Mouse (Mus musculus): ENCODE data around the gene Arl5b. TPM values are rescaled to one million over a fixed set of nuclear protein-coding genes. Genes with fewer than 3 reads are reported as not detected.
A peak's percentile ranks its signal among the peaks of the same experiment; 100 is the strongest.

Gene Arl5b
- 10 to 100 TPM; 31.3 to 32.0 TPM for total RNA-seq (2021)

DNA sequence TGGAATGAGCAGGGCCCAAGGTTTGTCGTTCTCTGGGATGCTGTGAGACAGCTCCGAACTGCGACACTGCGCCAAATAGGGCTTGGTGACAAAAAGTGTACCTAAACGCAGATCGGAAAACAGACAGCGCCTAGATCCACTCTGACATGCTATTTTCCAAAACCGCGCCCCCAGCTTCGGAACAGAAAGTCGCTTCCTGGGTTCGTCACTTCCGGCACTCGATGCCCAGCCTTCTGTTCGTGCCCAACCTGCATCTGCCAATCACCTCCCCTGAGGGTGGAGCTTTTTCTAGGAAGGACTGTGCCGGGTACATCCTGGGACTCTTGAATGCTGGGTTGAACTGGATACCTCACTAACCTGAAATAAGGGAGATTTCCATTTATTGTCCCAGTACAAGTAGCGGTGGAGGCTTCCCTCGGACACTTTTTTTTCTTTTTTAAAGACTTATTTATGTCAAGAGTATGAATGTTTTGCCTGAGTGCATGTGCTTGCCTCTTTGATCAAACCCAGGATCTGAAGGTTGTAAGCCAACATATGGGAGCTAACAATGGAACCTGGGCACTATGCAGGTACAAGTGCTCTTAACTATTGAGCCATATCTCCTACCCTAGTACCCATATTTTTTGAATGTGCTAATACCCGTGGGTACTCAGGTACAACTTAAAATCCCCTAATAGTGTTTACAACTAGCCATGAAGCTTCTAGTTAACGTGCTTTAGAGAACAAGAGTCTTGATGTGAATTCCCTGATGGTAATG, at the start of gene Arl5b:
Gene Arl5b (plus strand): TSS at position 279 of the 757 bp plus-strand sequence.
- intact Hi-C loops (cut with DNase I) = loop anchor here (10.0 kb wide), 1 partner anchor 304 kb away; no protein-coding TSS in a partner anchor
- peak; percentile 93 to 98 for DNase-seq (ENCODE audit: low spot score in 2 of 2)

DNA sequence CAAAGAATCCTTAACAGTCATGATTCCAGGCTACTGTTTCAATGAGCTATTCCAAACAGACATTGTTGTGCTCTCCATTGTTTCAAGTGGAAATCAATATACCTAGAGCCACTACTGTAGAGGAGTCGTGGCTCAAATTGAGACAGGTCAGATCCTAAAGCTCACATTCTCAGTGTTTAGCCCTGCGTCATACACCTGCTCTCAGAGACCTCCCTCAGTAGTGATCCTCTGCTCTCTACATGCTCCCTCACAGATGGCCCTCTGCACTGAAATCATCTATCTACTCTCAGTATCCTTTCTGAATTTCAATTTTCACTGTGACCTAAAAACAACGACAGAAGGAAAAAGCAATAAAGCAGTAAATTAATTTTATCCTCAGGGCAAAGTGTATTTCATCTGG, 41.7 kb upstream of the Arl5b start:
- intact Hi-C loops (cut with DNase I) = no loop called here
- no peak for DNase-seq (ENCODE audit: low spot score in 2 of 2)

DNA sequence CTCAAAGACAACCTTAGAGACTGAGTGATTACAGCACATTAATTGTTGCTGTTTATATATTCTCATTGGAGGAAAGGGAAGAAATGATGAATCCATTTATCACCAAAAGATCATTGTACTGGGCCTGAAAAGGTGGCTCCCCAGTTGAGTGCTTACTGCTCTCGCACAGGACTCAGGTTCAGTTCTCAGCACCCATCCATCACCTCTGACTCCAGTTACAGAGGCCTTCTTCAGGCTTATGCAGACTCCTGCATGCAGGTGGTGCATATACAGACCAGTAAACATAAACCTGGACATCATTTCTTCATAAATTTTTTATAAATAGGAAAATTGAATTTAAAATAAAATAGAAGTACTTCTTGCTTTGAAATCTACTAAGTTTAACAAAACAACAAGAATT, 41.1 kb upstream of the Arl5b start:
- DNase-seq (ENCODE audit: low spot score in 2 of 2) = no peak
- intact Hi-C loops (cut with DNase I) = no loop called here

DNA sequence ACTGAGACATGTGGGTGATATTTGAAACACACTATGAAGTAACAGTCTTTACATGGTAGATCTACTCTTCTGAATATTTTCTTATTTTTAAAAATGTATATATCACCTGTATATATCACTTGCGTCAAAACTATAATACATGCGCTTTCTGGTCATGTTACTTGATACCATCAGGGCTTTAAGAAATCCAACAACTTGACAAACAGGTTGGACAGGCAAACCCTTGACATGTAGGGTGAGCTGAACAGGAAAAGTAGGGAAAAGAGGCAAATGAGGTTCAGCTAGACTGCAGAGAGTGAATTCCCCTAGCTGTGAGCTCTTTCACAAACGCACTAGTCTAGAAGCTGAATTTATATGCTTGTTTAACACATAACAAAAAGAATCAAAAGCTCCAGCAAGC, 22.4 kb upstream of the Arl5b start:
- no peak for DNase-seq (ENCODE audit: low spot score in 2 of 2)
- intact Hi-C loops (cut with DNase I) = no loop called here

DNA sequence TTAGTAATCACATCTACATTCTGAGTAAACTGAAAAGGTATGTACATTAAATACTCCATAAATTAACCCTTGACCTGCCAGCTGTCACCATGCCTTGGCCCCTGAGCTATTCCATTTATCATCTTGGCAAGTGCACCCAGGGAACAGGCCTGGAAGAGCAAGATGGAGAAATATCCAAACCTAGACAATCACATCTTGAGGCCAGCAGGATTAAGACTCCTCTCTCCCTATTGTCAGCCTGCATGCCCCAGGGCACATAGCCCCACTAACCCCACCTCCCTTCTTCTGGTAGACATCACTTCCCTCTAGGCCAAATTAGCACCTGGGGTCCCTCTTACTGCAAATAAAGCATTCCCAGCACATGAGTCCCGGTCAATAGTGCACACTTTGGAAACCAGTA, 21.4 kb upstream of the Arl5b start:
- intact Hi-C loops (cut with DNase I) = no loop called here
- no peak for DNase-seq (ENCODE audit: low spot score in 2 of 2)

DNA sequence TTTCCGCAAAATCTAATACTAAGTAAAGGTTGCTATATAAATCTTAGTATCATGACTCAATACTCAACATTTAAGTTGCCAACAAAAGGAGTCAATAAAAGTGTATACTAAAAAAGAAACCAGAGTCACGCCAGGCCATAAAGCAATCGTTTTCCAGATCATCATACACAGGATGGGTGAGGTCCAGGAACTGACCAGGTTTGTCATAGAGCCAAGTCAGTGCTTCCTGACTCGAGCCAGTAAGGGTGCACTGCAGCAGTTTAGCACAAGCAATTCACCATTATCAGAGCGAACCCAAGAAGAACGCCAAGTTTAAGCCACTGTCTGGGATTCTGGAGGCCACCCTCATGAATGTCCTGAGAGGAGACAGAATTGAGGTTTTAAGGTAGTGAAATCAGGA, 10.5 kb upstream of the Arl5b start:
- intact Hi-C loops (cut with DNase I) = loop anchor here (10.0 kb wide), 1 partner anchor 184 kb away; no protein-coding TSS in a partner anchor

DNA sequence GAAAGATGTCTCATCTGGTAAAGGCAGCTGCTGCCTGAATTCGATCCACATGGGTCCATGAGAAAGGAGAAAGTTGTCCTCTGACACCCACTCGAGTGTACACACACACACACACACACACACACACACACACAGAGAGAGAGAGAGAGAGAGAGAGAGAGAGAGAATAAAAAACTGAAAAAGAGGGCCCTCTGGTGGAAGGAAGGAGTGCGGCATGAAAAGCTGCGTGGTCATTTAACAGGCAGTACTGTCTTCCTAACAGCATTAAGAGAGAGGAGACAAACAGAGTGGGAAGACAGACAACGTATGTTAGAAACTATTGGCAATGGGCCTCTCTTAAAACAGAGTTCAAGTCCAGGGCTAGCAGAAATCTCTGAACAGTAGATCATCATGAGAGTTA, 8.9 kb upstream of the Arl5b start:
- intact Hi-C loops (cut with DNase I) = loop anchor here (5.0 to 10.0 kb wide), 2 partner anchors 296 to 1763 kb away; no protein-coding TSS in a partner anchor
- DNase-seq (ENCODE audit: low spot score in 2 of 2) = peak in 1 of 2 experiments; percentile 34

More for the DNA sequence above, 10.5 kb upstream of the Arl5b start:
- DNase-seq (ENCODE audit: low spot score in 2 of 2) = no peak

DNA sequence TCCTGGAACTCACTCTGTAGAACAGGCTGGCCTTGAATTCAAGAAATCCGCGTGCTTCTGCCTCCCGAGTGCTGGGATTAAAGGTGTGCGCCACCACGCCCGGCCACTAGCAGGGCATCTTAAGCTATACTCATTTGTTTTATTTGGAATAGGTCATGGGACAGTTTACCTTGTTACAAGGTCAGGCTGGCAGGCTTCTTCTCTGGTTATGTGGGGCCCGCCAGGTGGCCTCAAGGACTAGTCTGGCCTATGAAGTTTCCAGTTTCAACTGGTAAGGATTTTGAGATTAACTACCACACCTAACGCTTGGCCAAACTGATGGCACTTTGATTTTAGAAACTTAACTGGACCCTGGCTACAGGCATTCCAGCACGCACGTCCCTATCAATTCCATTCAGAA, 5.3 kb downstream of the Arl5b start:
- intact Hi-C loops (cut with DNase I) = no loop called here
- DNase-seq (ENCODE audit: low spot score in 2 of 2) = no peak

DNA sequence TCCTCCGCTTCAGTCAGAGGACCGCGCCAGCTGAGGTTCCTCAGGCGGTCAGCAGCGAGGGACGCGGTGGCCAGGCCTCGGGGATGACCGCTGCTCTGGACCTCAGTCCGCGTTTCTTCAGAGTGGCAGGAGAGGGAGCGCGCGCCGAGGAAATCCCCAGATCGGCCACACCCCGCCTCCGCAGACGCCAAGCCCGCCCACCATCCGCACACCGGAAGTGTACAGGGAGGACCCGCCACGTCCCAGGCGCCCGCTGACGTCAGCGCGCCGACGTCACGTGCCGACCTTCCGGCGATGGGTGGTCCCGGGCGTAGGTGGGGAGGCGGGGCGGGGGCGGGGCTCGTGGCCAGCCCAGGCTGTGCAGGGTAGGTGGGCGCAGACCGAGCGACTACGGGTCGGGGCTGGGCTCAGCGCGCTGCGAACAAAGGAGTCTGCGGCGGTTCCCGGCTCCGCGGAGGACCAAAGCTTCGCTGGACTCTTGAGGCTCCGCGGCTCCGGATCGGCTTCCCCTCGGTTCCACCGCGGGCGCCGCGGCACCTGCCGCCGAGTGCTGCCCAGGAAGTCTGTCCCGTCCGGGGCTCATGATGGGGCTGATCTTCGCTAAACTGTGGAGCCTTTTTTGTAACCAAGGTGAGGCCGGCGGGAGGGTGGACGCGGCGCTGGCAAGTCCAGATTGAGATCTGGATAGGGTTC, 5.9 kb downstream of the Arl5b start, which contains the start of gene Nsun6:
Gene Nsun6 (minus strand): TSS at position 125 of the 693 bp plus-strand sequence.
- intact Hi-C loops (cut with DNase I) = no loop called here
- DNase-seq (ENCODE audit: low spot score in 2 of 2) = peak; percentile 95 to 98

DNA sequence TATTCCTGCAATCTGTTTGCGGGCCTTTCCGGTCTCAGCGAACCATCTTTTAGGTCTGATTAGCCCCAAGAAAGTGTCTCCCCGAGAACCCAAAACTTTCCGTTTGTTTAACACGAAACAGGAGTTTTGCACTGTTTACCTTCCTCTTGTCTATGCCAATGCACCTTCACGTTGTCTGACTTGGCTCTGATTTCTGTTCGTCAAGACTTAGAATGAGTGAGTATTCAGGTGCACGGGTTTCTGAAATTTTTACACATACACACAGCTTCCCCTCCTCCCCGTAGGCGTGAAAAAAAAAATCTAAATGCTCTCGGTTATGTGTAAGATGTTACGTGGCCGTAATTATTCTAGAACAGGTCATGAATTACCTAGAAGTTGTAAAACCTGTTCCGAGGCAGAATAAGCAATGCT, 6.6 kb downstream of the Arl5b start:
- intact Hi-C loops (cut with DNase I) = no loop called here
- DNase-seq (ENCODE audit: low spot score in 2 of 2) = peak; percentile 28 to 35

DNA sequence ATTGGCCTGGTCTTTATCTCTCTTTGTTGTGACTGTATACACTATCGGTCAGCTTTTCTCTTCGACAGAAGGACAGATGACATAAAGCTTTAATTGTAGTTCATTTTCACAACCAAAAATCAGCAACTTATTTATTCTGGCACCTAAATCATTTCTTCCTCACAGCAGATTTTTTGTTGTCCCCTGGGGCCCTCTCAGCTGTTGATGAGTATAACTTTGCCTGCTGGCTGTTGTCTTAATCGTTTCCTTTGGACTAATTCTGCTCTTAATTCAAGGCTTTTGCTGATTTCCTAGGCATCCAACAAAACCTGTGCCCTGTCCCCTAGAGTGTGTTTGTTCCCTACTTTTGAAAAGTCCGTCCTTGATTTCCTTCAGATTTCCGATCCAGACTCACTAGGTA, 9.0 kb downstream of the Arl5b start:
- no peak for DNase-seq (ENCODE audit: low spot score in 2 of 2)

DNA sequence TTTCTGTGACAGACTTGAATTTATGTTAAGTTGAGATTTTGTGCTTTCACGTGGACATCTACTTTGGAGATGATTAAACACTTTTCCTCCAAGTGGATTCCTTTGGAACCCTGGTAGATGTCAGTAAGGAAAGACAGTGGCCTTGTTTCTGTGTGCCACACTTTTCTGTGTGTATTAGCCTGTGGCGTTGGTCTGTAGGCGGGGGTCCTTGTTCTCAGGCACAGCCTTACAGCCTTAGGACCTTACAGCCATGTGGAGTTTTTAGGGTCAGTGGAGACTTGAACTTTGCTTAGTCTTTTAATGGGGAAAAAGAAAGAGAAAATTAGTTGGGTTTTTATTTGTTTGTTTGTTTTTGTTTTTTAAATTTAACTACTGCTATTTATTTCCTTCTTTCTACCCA, 11.7 kb downstream of the Arl5b start:
- intact Hi-C loops (cut with DNase I) = no loop called here
- no peak for DNase-seq (ENCODE audit: low spot score in 2 of 2)

More for the DNA sequence above, 9.0 kb downstream of the Arl5b start:
- intact Hi-C loops (cut with DNase I) = no loop called here

DNA sequence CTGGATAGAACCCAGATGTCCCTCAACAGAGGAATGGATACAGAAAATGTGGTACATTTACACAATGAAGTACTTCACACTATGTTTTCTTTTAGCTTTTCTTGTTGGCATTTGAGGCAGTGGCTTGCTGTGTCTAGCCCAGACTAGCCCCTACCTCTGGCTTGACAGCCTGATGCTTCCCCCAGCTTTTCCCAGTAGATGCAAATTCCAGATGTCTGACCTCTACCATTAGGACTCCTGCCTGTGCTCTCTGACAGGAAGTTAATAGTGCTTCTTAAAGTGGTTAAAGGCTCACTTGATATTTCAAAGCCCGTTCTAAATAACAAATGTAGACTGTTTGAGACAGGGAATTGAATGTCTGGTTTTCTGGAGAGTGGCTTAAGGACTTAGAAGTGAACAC, 14.6 kb downstream of the Arl5b start:
- intact Hi-C loops (cut with DNase I) = no loop called here
- no peak for DNase-seq (ENCODE audit: low spot score in 2 of 2)

DNA sequence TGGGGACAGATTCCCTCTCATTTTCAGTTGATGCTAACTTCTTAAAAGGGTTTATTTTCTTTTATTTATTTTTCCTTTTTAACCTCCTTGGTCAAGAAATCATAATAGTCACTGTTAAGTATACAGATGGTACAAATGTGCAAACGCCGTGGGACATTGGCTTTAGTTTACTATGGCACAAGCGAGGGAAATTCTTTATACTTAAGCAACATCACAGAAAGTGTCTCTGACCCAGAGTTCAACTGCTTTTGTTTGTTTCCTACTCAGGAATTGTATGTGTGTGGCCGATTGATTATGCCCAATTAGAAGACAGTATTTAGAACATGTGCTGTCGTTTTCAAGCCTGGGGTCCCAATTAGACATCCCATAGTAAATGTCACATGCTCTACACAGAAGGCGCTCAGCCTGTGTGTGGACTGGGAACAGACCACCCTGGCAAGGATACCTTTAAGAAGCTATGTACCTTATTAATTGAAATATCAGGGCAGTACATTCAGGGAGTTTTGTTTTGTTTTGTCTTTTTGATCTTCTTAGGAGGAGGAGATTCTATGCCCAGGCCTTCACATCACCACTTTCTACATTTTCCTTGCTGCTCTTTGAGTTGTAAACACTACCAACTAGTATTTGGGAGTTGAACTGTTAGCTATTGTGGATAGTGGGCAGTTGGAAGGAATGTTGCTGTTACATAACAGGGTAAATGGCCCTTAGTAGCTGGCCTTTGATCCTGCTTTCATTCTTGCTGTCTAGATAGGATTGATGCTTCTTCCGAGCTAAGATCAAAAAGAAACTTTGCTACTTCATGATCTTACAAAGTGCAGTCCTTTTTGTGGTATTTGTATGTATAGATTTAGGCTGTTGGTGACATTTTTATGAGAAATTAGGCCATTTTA, 15.4 kb downstream of the Arl5b start:
- no peak for DNase-seq (ENCODE audit: low spot score in 2 of 2)
- intact Hi-C loops (cut with DNase I) = no loop called here

DNA sequence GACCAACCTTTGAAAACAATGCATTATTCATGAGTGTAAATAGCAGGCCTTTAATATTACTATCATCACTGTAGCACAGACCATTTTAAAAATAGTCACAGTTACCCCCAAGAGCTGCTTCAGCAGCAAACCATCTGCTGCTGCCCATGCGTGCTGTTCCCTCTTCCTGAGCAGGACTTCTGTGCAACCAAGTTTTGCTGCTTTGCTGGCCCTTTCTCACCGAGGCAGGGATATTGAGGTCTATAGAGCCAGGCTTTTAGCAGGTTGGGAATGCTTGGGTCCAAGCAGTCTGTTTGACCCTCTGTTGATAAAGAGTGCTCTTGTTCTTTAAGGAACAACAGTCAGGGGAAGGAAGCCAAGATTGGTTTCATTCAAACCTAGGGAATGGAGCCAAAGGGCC, 16.3 kb downstream of the Arl5b start:
- no peak for DNase-seq (ENCODE audit: low spot score in 2 of 2)
- intact Hi-C loops (cut with DNase I) = no loop called here

DNA sequence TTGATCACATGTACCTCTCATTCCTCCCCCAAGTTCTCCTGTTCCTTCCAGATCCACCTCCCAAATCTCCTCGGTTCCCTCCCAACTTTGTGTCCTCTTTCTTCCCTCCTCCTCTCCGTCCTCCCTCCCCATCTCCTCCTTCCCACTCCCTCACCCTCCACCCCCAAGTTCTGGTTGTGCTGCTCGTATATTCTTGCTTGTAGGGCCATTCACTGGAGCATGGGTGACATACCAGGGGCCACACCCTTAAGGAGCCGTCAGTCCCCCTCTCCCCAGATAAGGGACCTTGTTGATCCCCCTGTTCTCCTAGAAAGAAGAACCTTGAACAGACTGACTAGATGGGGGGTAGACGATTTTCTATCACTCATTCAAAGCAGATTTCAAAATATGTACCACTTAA, 17.9 kb downstream of the Arl5b start:
- intact Hi-C loops (cut with DNase I) = no loop called here
- DNase-seq (ENCODE audit: low spot score in 2 of 2) = no peak

DNA sequence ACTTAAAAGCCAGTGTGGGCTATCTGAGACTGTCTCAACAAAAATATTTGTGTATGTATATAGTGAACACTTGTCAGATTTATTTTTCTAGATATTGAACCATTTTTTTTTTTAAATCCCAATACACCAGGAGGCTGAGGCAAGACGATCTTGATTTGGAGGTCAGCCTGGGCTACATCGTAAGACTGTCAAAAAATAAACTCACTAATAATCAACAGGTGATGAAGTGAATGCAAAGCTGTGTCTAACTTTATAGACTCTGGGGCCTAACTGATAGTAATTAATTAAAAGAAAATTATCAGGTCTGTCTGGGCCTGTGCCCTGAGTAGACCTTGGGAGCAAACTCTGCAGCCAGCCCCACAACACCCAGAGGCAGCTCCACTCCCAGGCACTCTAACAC, 34.5 kb downstream of the Arl5b start:
- DNase-seq (ENCODE audit: low spot score in 2 of 2) = no peak
- intact Hi-C loops (cut with DNase I) = no loop called here

DNA sequence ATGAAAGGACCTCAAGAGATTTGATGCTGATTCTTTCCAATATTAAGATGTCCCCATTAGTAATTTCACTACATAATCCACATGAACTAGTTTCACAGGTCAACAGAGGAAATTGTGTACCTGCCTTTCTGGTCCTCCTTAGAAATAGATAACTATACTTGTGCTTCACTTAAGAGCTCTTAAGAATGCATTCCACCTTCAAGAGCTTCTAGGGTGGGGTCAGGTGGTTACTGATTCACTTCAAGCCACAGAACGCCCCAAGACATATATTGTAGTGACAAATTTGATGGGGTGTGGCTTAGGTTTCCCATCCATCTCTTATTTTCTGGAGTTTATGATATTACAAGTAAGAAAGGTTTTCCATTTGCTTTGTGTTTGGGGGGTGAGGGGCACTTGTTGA, 38.1 kb downstream of the Arl5b start:
- intact Hi-C loops (cut with DNase I) = no loop called here

DNA sequence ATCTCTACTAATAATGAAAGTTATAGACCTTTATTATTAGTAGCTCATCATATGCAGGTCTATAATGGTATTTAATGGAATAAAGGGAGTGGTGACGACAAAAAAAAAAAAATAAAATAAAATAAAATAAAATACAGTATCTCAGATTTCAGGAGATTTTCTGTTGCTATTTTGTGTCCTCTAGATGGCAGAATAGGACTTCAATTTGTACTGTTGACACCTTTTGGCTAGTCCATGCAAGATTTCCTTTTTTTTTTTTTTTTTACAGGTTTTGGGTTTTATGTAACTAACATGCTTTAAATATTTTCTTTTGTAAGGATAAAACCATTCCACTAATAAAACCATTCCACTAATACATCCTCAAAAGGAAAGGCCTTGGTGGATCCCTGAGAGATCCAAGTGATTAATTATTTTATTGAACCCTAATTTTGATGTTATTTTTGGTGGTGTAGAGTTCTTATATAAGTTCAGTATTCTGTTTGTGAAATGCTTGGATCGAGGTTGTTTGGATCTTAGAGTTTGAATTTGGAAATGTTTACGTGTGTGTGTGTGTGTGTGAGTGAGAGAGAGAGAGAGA, 47.4 kb downstream of the Arl5b start:
- intact Hi-C loops (cut with DNase I) = loop anchor here (10.0 kb wide), 1 partner anchor 1218 kb away; no protein-coding TSS in a partner anchor
- DNase-seq (ENCODE audit: low spot score in 2 of 2) = peak in 1 of 2 experiments; percentile 9

More for the DNA sequence above, 38.1 kb downstream of the Arl5b start:
- no peak for DNase-seq (ENCODE audit: low spot score in 2 of 2)

DNA sequence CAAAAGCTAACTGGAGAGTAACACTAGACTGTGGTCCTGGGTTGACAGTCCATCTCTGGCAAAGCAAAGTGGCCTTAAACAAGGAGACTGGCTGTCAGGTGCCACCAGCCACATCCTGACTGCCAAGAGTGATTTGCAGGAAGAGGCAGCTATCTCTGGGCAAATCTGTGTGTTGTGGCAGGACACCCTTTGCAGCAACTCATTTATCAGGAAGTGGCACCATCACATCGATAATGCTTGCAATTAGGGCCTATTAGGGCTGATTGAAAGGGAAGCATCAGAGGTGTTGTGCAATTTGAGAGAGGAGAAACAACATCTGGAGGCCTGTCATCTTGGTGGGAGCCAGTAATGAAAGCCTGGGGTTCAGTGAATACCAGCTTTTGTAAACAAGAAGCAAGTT, 55.2 kb downstream of the Arl5b start:
- no peak for DNase-seq (ENCODE audit: low spot score in 2 of 2)
- intact Hi-C loops (cut with DNase I) = no loop called here
